Mouse (Mus musculus) MEL (cell line): ENCODE results near the gene Prss28. TPM values are rescaled to one million over a fixed set of nuclear protein-coding genes. Genes with fewer than 3 reads are reported as not detected.

Experiments used
- DNase-seq: peaks from one replicate; pipeline ENCODE4 v3.0.0; 2011; ENCODE audit warnings: low read depth, low spot score
- H3K27ac ChIP-seq: 2 replicates; pipeline ENCODE4 v1.5.1; 2012; ENCODE audit warnings: low read depth, mild to moderate bottlenecking, control low read depth, low read length, moderate library complexity; ENCODE audit not compliant: control insufficient read depth
- H3K27me3 ChIP-seq, 2 experiments: fragments of 150-350 bp in 1 of 2; sonication (generic) in 1 of 2; 2 replicates each; pipeline ENCODE4 v1.6.1; 2012; ENCODE audit warnings: low read length in 2 of 2, mild to moderate bottlenecking in 2 of 2, improper control_type of control experiment in 1 of 2, moderate library complexity in 1 of 2; ENCODE audit not compliant: insufficient read depth in 2 of 2, control insufficient read depth in 1 of 2
- H3K36me3 ChIP-seq, 2 experiments: 2 replicates each; pipeline ENCODE4 v1.6.1; 2012 to 2014; ENCODE audit warnings: low read length in 2 of 2, improper control_type of control experiment in 1 of 2, inconsistent platforms in 1 of 2, mild to moderate bottlenecking in 1 of 2; ENCODE audit not compliant: insufficient read depth in 2 of 2, control insufficient read depth in 1 of 2
- H3K4me1 ChIP-seq, 2 experiments: fragments of 150-350 bp in 1 of 2; sonication (generic) in 1 of 2; 2 replicates each; pipeline ENCODE4 v1.6.1; 2012; ENCODE audit warnings: low read length in 2 of 2, improper control_type of control experiment in 1 of 2, mild to moderate bottlenecking in 1 of 2; ENCODE audit not compliant: insufficient read depth in 2 of 2, control insufficient read depth in 1 of 2
- H3K4me3 ChIP-seq, 2 experiments: fragments of 150-350 bp in 1 of 2; sonication (generic) in 1 of 2; 2 replicates each; pipeline ENCODE4 v1.5.1; 2012; ENCODE audit warnings: low read depth in 2 of 2, low read length in 2 of 2, mild to moderate bottlenecking in 2 of 2, moderate library complexity in 2 of 2, control low read depth in 1 of 2, improper control_type of control experiment in 1 of 2; ENCODE audit not compliant: control insufficient read depth in 1 of 2, insufficient read depth in 1 of 2
- H3K79me2 ChIP-seq: 2 replicates; pipeline ENCODE4 v1.6.1; 2012; ENCODE audit warnings: mild to moderate bottlenecking, low read length, moderate library complexity; ENCODE audit not compliant: control insufficient read depth, poor library complexity, insufficient read depth
- H3K9ac ChIP-seq: 2 replicates; pipeline ENCODE4 v1.6.1; 2012; ENCODE audit warnings: low read depth, mild to moderate bottlenecking, control low read depth, low read length, moderate library complexity; ENCODE audit not compliant: control insufficient read depth, poor library complexity, severe bottlenecking
- H3K9me3 ChIP-seq: fragments of 150-350 bp; sonication (generic); replicated peaks from 2 replicates; pipeline ENCODE4 v1.6.1; 2012; ENCODE audit warnings: mild to moderate bottlenecking, low read length, improper control_type of control experiment, moderate library complexity; ENCODE audit not compliant: insufficient read depth
- BHLHE40 ChIP-seq: IDR thresholded peaks from 2 replicates; pipeline ENCODE4 v1.6.1; 2012; ENCODE audit warnings: low read depth, mild to moderate bottlenecking, inconsistent platforms, low read length, improper control_type of control experiment, borderline replicate concordance
- CHD1 ChIP-seq: IDR thresholded peaks from 2 replicates; pipeline ENCODE4 v1.6.1; 2012; ENCODE audit warnings: low read depth, mild to moderate bottlenecking, inconsistent platforms, low read length, improper control_type of control experiment
- CTCF ChIP-seq, 3 experiments: IDR thresholded peaks in 2 of 3; conservative IDR thresholded peaks in 1 of 3; 2 replicates each; pipeline ENCODE4 v1.5.1; 2011 to 2012; ENCODE audit warnings: low read length in 3 of 3, low read depth in 2 of 3, mild to moderate bottlenecking in 2 of 3, improper control_type of control experiment in 1 of 3, inconsistent platforms in 1 of 3, mixed read lengths in 1 of 3, moderate library complexity in 1 of 3; ENCODE audit not compliant: control insufficient read depth in 1 of 3, insufficient read depth in 1 of 3, poor library complexity in 1 of 3, severe bottlenecking in 1 of 3
- E2F4 ChIP-seq: IDR thresholded peaks from 2 replicates; pipeline ENCODE4 v1.6.1; 2011; ENCODE audit warnings: low read depth, low read length, improper control_type of control experiment, borderline replicate concordance
- ELF1 ChIP-seq: IDR thresholded peaks from 2 replicates; pipeline ENCODE4 v1.6.1; 2014; ENCODE audit warnings: low read depth, mild to moderate bottlenecking, inconsistent platforms, low read length, improper control_type of control experiment, moderate library complexity
- EP300 ChIP-seq, 2 experiments: IDR thresholded peaks; 2 replicates each; pipeline ENCODE4 v1.6.1; 2011; ENCODE audit warnings: improper control_type of control experiment in 2 of 2, low read length in 2 of 2, low read depth in 1 of 2, mild to moderate bottlenecking in 1 of 2
- ETS1 ChIP-seq: IDR thresholded peaks from 2 replicates; pipeline ENCODE4 v1.6.1; 2012; ENCODE audit warnings: low read depth, mild to moderate bottlenecking, inconsistent platforms, low read length, improper control_type of control experiment, moderate library complexity
- GABPA ChIP-seq: IDR thresholded peaks from 2 replicates; pipeline ENCODE4 v1.6.1; 2012; ENCODE audit warnings: low read depth, mild to moderate bottlenecking, inconsistent platforms, low read length, improper control_type of control experiment, moderate library complexity
- GATA1 ChIP-seq: IDR thresholded peaks from 2 replicates; pipeline ENCODE4 v1.6.1; 2011; ENCODE audit warnings: low read depth, low read length, improper control_type of control experiment
- HCFC1 ChIP-seq: IDR thresholded peaks from 2 replicates; pipeline ENCODE4 v1.6.1; 2012; ENCODE audit warnings: low read depth, mild to moderate bottlenecking, inconsistent platforms, low read length, improper control_type of control experiment, moderate library complexity
- JUND ChIP-seq: IDR thresholded peaks from 2 replicates; pipeline ENCODE4 v1.6.1; 2011; ENCODE audit warnings: low read depth, mild to moderate bottlenecking, improper control_type of control experiment, low read length
- KAT2A ChIP-seq: conservative IDR thresholded peaks from 2 replicates; pipeline ENCODE4 v1.6.1; 2012; ENCODE audit warnings: low read depth, low read length, improper control_type of control experiment, inconsistent platforms
- MAX ChIP-seq: IDR thresholded peaks from 2 replicates; pipeline ENCODE4 v1.6.1; 2011; ENCODE audit warnings: low read length, improper control_type of control experiment
- MAZ ChIP-seq: IDR thresholded peaks from 2 replicates; pipeline ENCODE4 v1.6.1; 2012; ENCODE audit warnings: low read depth, mild to moderate bottlenecking, inconsistent platforms, low read length, improper control_type of control experiment
- MEF2A ChIP-seq: IDR thresholded peaks from 2 replicates; pipeline ENCODE4 v1.6.1; 2014; ENCODE audit warnings: low read depth, mild to moderate bottlenecking, inconsistent platforms, low read length, improper control_type of control experiment; ENCODE audit not compliant: poor library complexity, insufficient replicate concordance, severe bottlenecking; ENCODE audit errors: extremely low read depth
- MYB ChIP-seq: IDR thresholded peaks from 2 replicates; pipeline ENCODE4 v1.6.1; 2011; ENCODE audit warnings: mild to moderate bottlenecking, low read depth, low read length, improper control_type of control experiment
- MYC ChIP-seq: IDR thresholded peaks from 2 replicates; pipeline ENCODE4 v1.6.1; 2011; ENCODE audit warnings: low read depth, mild to moderate bottlenecking, low read length, improper control_type of control experiment, moderate library complexity
- NELFE ChIP-seq: IDR thresholded peaks from 2 replicates; pipeline ENCODE4 v1.6.1; 2011; ENCODE audit warnings: low read depth, low read length, improper control_type of control experiment
- NRF1 ChIP-seq: IDR thresholded peaks from 2 replicates; pipeline ENCODE4 v1.6.1; 2014; ENCODE audit warnings: low read depth, mild to moderate bottlenecking, inconsistent platforms, low read length, improper control_type of control experiment, moderate library complexity; ENCODE audit not compliant: poor library complexity, insufficient read depth, severe bottlenecking
- POLR2A ChIP-seq, 2 experiments: IDR thresholded peaks; 2 replicates each; pipeline ENCODE4 v1.6.1; 2011 to 2012; ENCODE audit warnings: low read length in 2 of 2, mild to moderate bottlenecking in 2 of 2, control low read depth in 1 of 2, improper control_type of control experiment in 1 of 2, low read depth in 1 of 2, moderate library complexity in 1 of 2; ENCODE audit not compliant: control insufficient read depth in 1 of 2, insufficient read depth in 1 of 2, poor library complexity in 1 of 2
- POLR2AphosphoS2 ChIP-seq: IDR thresholded peaks from 2 replicates; pipeline ENCODE4 v1.6.1; 2011; ENCODE audit warnings: low read length, improper control_type of control experiment
- RAD21 ChIP-seq: IDR thresholded peaks from 2 replicates; pipeline ENCODE4 v1.6.1; 2011; ENCODE audit warnings: mild to moderate bottlenecking, low read depth, low read length, improper control_type of control experiment
- SIN3A ChIP-seq: IDR thresholded peaks from 2 replicates; pipeline ENCODE4 v1.6.1; 2012; ENCODE audit warnings: low read length, improper control_type of control experiment, inconsistent platforms
- SMC3 ChIP-seq: IDR thresholded peaks from 2 replicates; pipeline ENCODE4 v1.6.1; 2011; ENCODE audit warnings: low read depth, low read length, improper control_type of control experiment
- TAL1 ChIP-seq: IDR thresholded peaks from 2 replicates; pipeline ENCODE4 v1.6.1; 2012; ENCODE audit warnings: mild to moderate bottlenecking, inconsistent platforms, low read length, moderate library complexity, mixed read lengths
- TBP ChIP-seq: IDR thresholded peaks from 2 replicates; pipeline ENCODE4 v1.8.0; 2011; ENCODE audit warnings: low read depth, low read length, improper control_type of control experiment
- TCF12 ChIP-seq: IDR thresholded peaks from 2 replicates; pipeline ENCODE4 v1.6.1; 2014; ENCODE audit warnings: low read depth, mild to moderate bottlenecking, inconsistent platforms, low read length, improper control_type of control experiment, moderate library complexity
- UBTF ChIP-seq: IDR thresholded peaks from 2 replicates; pipeline ENCODE4 v1.6.1; 2012; ENCODE audit warnings: low read depth, mild to moderate bottlenecking, inconsistent platforms, low read length, improper control_type of control experiment, moderate library complexity, borderline replicate concordance; ENCODE audit not compliant: insufficient read depth
- USF1 ChIP-seq: IDR thresholded peaks from 2 replicates; pipeline ENCODE4 v1.6.1; 2014; ENCODE audit warnings: low read depth, mild to moderate bottlenecking, inconsistent platforms, low read length, improper control_type of control experiment, moderate library complexity
- USF2 ChIP-seq, 2 experiments: IDR thresholded peaks; 2 replicates each; pipeline ENCODE4 v1.6.1; 2011 to 2012; ENCODE audit warnings: improper control_type of control experiment in 2 of 2, low read length in 2 of 2, borderline replicate concordance in 1 of 2, inconsistent platforms in 1 of 2, low read depth in 1 of 2, mild to moderate bottlenecking in 1 of 2; ENCODE audit not compliant: insufficient read depth in 1 of 2
- ZC3H11A ChIP-seq: IDR thresholded peaks from 2 replicates; pipeline ENCODE4 v1.6.1; 2012; ENCODE audit warnings: low read depth, mild to moderate bottlenecking, inconsistent platforms, low read length, improper control_type of control experiment
- ZKSCAN1 ChIP-seq: IDR thresholded peaks from 2 replicates; pipeline ENCODE4 v1.6.1; 2012; ENCODE audit warnings: low read depth, mild to moderate bottlenecking, inconsistent platforms, low read length, improper control_type of control experiment, moderate library complexity
- ZMIZ1 ChIP-seq: IDR thresholded peaks from 2 replicates; pipeline ENCODE4 v1.6.1; 2012; ENCODE audit warnings: low read depth, mild to moderate bottlenecking, inconsistent platforms, low read length, improper control_type of control experiment, moderate library complexity
- ZNF384 ChIP-seq: IDR thresholded peaks from 2 replicates; pipeline ENCODE4 v1.6.1; 2012; ENCODE audit warnings: low read depth, mild to moderate bottlenecking, inconsistent platforms, low read length, improper control_type of control experiment
- polyA plus RNA-seq, 2 experiments: library from polyadenylated mRNA; stranded (reverse) in 1 of 2; unstranded in 1 of 2; fragments of >175 nt in 1 of 2; fragments of >200 nt in 1 of 2; gene quantifications; 2 replicates each; pipeline versions ENCODE4 v1.2.1 to v1.2.4; 2012; ENCODE audit warnings: low replicate concordance in 2 of 2, low read depth in 1 of 2; ENCODE audit not compliant: insufficient read length in 2 of 2, insufficient read depth in 1 of 2, missing spikeins in 1 of 2
- total RNA-seq: library from RNA; depleted of rRNA; stranded (reverse); fragments of 300-350 nt; gene quantifications from 2 replicates; pipeline ENCODE4 v1.2.3, GENCODE M21; 2012

Prss28 gene
- total and polyA plus RNA-seq, 3 experiments, result not detected

DNA sequence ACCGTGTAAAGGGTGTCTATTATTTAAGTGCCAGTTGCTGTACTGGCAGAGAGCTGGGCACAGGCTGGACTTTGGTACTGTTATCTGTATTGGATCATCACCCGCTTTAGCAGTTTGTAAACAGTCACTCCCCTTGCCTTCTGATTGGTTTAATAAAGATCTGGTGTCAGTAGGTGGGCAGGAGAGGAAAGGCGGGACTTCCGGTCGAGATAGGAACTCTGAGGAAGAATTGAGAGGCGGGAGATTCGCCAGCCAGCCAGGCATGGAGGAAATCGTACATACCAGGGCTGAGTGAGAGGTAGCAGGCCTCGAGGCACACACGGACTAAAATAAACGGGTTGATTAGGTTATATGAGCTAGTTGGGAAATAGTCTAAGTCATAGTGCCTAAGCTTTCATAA lies 26.3 kb upstream of the Prss28 start:
- Histone ChIP-seq H3K4me3 (peak overlapping the region; percentile 52 to 63), H3K79me2 (no peaks in the 10 kb centered on the region), H3K27ac (peak overlapping the region; percentile 54), H3K9ac (peak overlapping the region; percentile 72), H3K9me3 (no peaks in the 10 kb centered on the region), H3K27me3 (no peaks in the 10 kb centered on the region), H3K4me1 (peaks cover 4 to 15% of the 10 kb centered on the region in 2 experiments; a peak in 3 of 4 replicates), H3K36me3 (peaks cover 0 to 3% of the 10 kb centered on the region in 2 experiments; a peak in 1 of 4 replicates)
- TF ChIP-seq ZKSCAN1 (no peak), ZC3H11A (no peak), UBTF (no peak), JUND (no peak), GABPA (no peak), MEF2A (no peak), KAT2A (no peak), MAZ (no peak), NRF1 (no peak), ZMIZ1 (peak; percentile 48), ZNF384 (no peak), ELF1 (peak; percentile 79), RAD21 (no peak), E2F4 (no peak), CHD1 (no peak), TBP (peak; percentile 67), TAL1 (no peak), TCF12 (peak; percentile 31; the same call in 1 of the 2 replicates), SMC3 (no peak), NELFE (peak; percentile 87), SIN3A (peak; percentile 81), BHLHE40 (no peak), GATA1 (peak; percentile 88), EP300 (IDR thresholded peaks at IDR 0.05; ENCODE audit: low read depth in 1 of 2, low read length in 2 of 2) (peak in 1 of 2 experiments; percentile 4; a peak in 1 of 4 replicates), MAX (no peak), POLR2A (IDR thresholded peaks at IDR 0.05; ENCODE audit: control insufficient read depth in 1 of 2, insufficient read depth in 1 of 2, low read depth in 1 of 2, low read length in 2 of 2, poor library complexity in 1 of 2) (peak; percentile 61 to 94), HCFC1 (peak; percentile 81), ETS1 (peak; percentile 31; the same call in 1 of the 2 replicates), MYB (no peak), MYC (peak; percentile 53; the same call in 1 of the 2 replicates), POLR2AphosphoS2 (peak; percentile 88), USF1 (no peak), USF2 (IDR thresholded peaks at IDR 0.05; ENCODE audit: borderline replicate concordance in 1 of 2, insufficient read depth in 1 of 2, low read depth in 1 of 2, low read length in 2 of 2) (no peak), CTCF (IDR thresholded peaks at IDR 0.05 in 2 of 3, conservative IDR thresholded peaks at IDR 0.05 in 1 of 3; ENCODE audit: control insufficient read depth in 1 of 3, insufficient read depth in 1 of 3, low read depth in 2 of 3, low read length in 3 of 3, poor library complexity in 1 of 3, severe bottlenecking in 1 of 3) (no peak)
- peak; percentile 95 for DNase-seq
